Mouse (Mus musculus) stomach, embryonic 14.5 days (tissue): Measurements from ENCODE around the gene Mgarp. TPM values are rescaled to one million over a fixed set of nuclear protein-coding genes. Genes with fewer than 3 reads are reported as not detected.

Experiments used
- ATAC-seq: fragments of 200-750 bp; cut with Nextera tagmentation; 2 replicates; pipeline ENCODE4 v1.8.0; 2017; ENCODE audit warnings: low read depth, moderate TSS enrichment; ENCODE audit not compliant: insufficient number of reproducible peaks, insufficient read depth, low FRiP score
- H3K27ac ChIP-seq: fragments of 300-500 bp; sonication (generic); 2 replicates; pipeline ENCODE4 v1.5.1; 2014; ENCODE audit warnings: mild to moderate bottlenecking, low read length, moderate library complexity, mixed read lengths
- H3K27me3 ChIP-seq: fragments of 300-500 bp; sonication (generic); 2 replicates; pipeline ENCODE4 v1.6.1; 2014; ENCODE audit warnings: low read length, control low read depth, mixed read lengths; ENCODE audit not compliant: control insufficient read depth, insufficient read depth
- H3K36me3 ChIP-seq: fragments of 300-500 bp; sonication (generic); 2 replicates; pipeline ENCODE4 v1.6.1; 2014; ENCODE audit warnings: mild to moderate bottlenecking, control low read depth, low read length, moderate library complexity, mixed read lengths; ENCODE audit not compliant: control insufficient read depth, insufficient read depth
- H3K4me1 ChIP-seq: fragments of 300-500 bp; sonication (generic); 2 replicates; pipeline ENCODE4 v1.6.1; 2014; ENCODE audit warnings: low read length, control low read depth, mixed read lengths; ENCODE audit not compliant: control insufficient read depth, insufficient read depth
- H3K4me2 ChIP-seq: fragments of 300-500 bp; sonication (generic); replicated peaks from 2 replicates; pipeline ENCODE4 v1.6.1; 2014; ENCODE audit warnings: low read depth, low read length, control low read depth
- H3K4me3 ChIP-seq: fragments of 300-500 bp; sonication (generic); 2 replicates; pipeline ENCODE4 v1.5.1; 2014; ENCODE audit warnings: low read depth, low read length, control low read depth
- H3K9ac ChIP-seq: fragments of 300-500 bp; sonication (generic); replicated peaks from 2 replicates; pipeline ENCODE4 v1.6.1; 2014; ENCODE audit warnings: low read depth, mild to moderate bottlenecking, control low read depth, low read length, moderate library complexity, mixed read lengths
- H3K9me3 ChIP-seq: fragments of 300-500 bp; sonication (generic); 2 replicates; pipeline ENCODE4 v1.6.1; 2016; ENCODE audit warnings: low read depth, low read length, control low read depth; ENCODE audit not compliant: control insufficient read depth
- WGBS: fragments of 180-500 bp; shearing (Covaris S2); extraction: QIAGEN DNeasy Blood & Tissue Kit; methylation state at CpG from one replicate; pipeline ENCODE4 v1.1.7; 2014; 5-methylcytosine and 5-hydroxymethylcytosine counted together
- polyA plus RNA-seq: library from polyadenylated mRNA; unstranded; fragments of >200 nt; fragmentation: Nextera tagmentation; extraction: Ambion mirVana; gene quantifications from 2 replicates; pipeline ENCODE4 v1.2.1, GENCODE M21; 2014

The Mgarp gene
- polyA plus RNA-seq, 1 experiment from 2014 or later: 3.0 TPM

DNA sequence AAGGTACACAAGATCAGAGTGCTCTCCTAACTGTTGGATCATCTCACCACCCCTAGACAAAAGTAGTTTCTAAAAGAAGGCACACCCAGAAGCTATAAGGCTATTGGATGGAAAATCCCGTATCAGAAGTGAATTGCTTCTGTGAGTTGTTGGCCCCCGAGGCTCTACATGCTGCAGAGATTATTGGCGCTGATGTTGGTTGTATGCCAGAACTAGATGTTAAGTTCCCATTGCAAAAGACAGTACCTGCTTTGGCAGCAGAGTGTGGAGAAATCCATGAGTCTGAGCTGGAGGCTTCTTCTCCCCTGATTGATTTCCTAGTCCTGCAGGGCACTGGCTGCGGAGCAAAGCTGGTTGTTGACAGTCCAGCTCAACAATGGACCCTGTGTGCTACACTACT lies 28.5 kb downstream of the Mgarp start:
- no peaks in the 10 kb centered on the region for H3K36me3 ChIP-seq
- H3K27ac ChIP-seq: no peak overlapping the region
- H3K27me3 ChIP-seq: no peaks in the 10 kb centered on the region
- H3K4me2 ChIP-seq: no peak overlapping the region
- 82% methylated on average over 4 of the region's 4 CpGs for WGBS
- no peaks in the 10 kb centered on the region for H3K4me1 ChIP-seq
- H3K9ac ChIP-seq: no peak overlapping the region
- ATAC-seq: no peak
- no peak overlapping the region for H3K4me3 ChIP-seq
- H3K9me3 ChIP-seq: no peaks in the 10 kb centered on the region

DNA sequence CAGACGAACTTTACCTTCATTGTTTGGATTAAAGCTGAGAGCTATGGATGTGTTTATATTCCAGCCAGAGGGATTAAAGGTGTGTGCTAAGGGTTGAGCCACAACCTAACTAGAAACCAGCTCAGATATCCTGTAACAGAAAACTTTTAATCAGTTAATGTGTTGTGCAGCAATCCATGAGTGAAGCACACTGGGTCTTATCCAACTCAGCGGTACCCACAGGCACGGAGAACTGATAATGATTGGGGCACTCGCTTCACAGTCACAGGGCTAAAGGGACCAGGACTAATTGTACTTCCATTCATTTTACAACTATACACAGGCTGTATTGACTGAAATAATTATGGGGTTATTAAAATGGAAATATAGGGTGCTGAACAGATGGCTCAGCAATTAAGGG lies 29.6 kb downstream of the Mgarp start:
- H3K36me3 ChIP-seq: no peaks in the 10 kb centered on the region
- H3K9me3 ChIP-seq: no peaks in the 10 kb centered on the region
- 53% methylated on average over 4 of the region's 4 CpGs for WGBS
- H3K4me1 ChIP-seq: no peaks in the 10 kb centered on the region
- H3K4me3 ChIP-seq: no peak overlapping the region
- no peak overlapping the region for H3K27ac ChIP-seq
- H3K27me3 ChIP-seq: no peaks in the 10 kb centered on the region
- H3K9ac ChIP-seq: no peak overlapping the region
- peak; percentile 30; the same call in 1 of the 2 replicates for ATAC-seq
- no peak overlapping the region for H3K4me2 ChIP-seq

DNA sequence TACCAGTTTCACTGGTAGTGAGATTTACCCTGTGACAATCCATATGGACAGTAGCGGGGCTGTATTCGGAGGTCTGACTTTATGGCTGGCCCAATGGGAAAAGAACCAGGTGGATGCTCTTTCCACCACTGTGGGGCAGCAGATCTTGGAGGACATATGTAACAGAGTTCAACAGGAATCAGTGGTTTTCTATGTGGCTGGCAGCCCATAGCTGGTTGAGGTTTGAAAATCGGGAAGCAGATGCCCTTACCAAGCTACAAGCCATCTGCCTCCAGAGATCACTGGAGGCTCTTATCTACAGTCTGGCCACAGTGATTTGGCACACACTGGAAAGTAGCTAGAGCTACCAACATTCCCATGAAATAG lies 31.0 kb downstream of the Mgarp start:
- WGBS: 12% methylated on average over 3 of the region's 3 CpGs
- peak overlapping the region; percentile 37 for H3K4me3 ChIP-seq

DNA sequence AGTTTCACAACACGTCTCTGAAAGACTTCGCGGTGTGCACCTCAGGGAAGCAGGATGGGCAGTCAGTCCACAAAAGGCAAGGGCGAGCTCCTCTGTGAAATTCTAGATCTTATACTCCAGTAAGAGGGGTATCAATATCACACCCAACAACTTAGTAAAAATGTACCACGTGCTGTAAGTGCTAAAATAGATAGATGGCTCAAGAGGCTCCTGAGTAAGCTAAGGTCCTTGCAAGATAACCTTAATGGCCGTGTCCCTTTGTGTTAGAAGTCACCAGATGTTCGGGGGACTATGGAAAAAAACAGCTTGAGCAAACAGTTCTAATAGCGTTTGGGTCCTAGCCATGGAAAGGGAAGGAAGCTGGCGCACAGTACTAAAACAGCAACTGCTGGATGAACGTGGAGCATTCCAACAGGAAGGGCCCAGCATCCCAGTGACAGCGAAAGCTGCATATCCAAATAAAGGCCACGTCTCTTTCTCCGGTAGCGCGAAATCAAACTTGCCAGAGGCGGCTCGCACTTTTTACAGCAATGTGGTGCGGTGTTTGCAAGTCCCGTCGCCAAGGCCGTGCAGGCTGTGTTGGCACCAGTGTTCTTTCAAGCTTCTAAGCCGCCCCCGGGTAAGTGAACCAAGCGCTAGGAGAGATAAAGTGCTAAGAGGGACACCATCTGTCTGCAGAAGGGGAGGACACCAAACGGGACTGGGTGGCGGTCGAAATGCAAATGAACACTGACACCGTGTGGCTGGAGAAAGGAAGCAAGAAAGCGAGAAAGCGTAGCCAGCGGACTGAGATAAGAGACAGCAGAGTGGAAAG lies 31.6 kb downstream of the Mgarp start:
- H3K9me3 ChIP-seq: no peaks in the 10 kb centered on the region
- H3K4me1 ChIP-seq: no peaks in the 10 kb centered on the region
- H3K36me3 ChIP-seq: no peaks in the 10 kb centered on the region
- H3K27ac ChIP-seq: no peak overlapping the region
- peak overlapping the region; percentile 37 for H3K4me3 ChIP-seq
- H3K9ac ChIP-seq: peak overlapping the region; percentile 15; the same call in 1 of the 2 replicates
- H3K27me3 ChIP-seq: no peaks in the 10 kb centered on the region
- peak; percentile 83; the same call in 1 of the 2 replicates for ATAC-seq
- 6% methylated on average over 31 of the region's 31 CpGs for WGBS
- H3K4me2 ChIP-seq: peak overlapping the region; percentile 61

More for the DNA sequence above, 31.0 kb downstream of the Mgarp start:
- no peak overlapping the region for H3K27ac ChIP-seq
- ATAC-seq: no peak
- no peak overlapping the region for H3K9ac ChIP-seq
- no peaks in the 10 kb centered on the region for H3K36me3 ChIP-seq
- H3K27me3 ChIP-seq: no peaks in the 10 kb centered on the region
- no peaks in the 10 kb centered on the region for H3K4me1 ChIP-seq
- peak overlapping the region; percentile 61 for H3K4me2 ChIP-seq
- H3K9me3 ChIP-seq: no peaks in the 10 kb centered on the region

DNA sequence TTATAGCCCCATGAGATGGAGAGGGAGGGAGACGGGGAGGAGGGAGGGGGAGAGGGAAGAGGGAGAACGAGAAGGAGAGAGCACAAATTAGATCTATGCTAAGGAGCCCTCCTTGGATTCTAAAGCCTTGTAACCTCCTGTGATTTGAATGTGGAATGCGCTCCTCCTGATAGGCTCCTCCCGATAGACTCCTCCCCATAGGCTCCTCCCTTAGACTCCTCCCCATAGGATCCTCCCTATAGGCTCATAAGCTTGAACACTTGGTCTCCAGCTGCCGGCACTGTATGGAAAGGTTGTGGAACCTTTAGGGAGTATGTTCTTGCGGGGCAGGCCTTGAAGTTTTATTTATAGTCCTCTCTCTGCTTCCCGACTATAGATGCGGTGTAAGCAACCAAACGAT lies 35.5 kb downstream of the Mgarp start:
- whole genome bisulfite sequencing: 33% methylated on average over 9 of the region's 9 CpGs

DNA sequence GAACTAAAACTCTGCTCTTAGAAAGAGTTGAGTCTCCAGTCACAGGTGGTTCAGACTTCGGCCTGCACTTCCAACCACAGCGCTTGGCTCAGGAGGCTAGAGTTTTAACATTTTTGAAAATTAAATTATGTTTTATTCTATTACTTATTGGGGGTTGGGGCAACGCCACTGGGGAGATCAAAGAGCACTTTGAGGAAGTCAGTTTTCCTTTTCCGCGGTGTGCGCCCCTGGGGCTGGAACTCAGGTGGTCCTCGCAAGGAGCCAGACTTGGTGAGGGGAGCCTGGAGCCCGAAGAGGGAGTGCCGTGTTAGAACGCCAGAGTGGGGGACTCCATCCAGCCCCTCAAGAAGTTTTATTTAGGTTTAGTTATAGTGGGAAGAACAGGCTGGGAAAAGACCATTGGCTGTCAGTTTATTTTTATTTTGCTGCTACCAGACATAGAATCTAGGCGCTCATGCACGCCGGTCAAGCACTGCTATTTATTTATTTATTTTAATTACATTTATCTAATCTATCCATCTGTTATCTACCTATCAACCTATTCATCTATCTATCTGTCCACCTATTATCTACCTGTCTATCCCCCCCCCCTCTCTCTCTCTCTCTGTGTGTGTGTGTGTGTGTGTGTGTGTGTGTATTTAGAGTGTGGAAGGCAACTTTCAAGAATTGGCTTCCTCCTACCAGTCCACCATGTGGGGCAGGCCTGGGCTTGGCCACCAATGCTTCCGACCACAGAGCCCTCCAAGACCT lies 36.8 kb downstream of the Mgarp start:
- Histone ChIP-seq H3K4me3 (peak overlapping the region; percentile 66; the same call in 1 of the 2 replicates), H3K4me2 (peak overlapping the region; percentile 77; the same call in 1 of the 2 replicates), H3K9me3 (no peaks in the 10 kb centered on the region), H3K4me1 (no peaks in the 10 kb centered on the region), H3K9ac (no peak overlapping the region), H3K27ac (no peak overlapping the region), H3K27me3 (no peaks in the 10 kb centered on the region), H3K36me3 (no peaks in the 10 kb centered on the region)
- 29% methylated on average over 14 of the region's 14 CpGs for WGBS
- ATAC-seq: no peak

More for the DNA sequence above, 35.5 kb downstream of the Mgarp start:
- Histone ChIP-seq H3K4me2 (no peak overlapping the region), H3K9me3 (no peaks in the 10 kb centered on the region), H3K4me1 (no peaks in the 10 kb centered on the region), H3K27me3 (no peaks in the 10 kb centered on the region), H3K27ac (no peak overlapping the region), H3K4me3 (no peak overlapping the region), H3K36me3 (no peaks in the 10 kb centered on the region), H3K9ac (no peak overlapping the region)
- ATAC-seq: no peak

DNA sequence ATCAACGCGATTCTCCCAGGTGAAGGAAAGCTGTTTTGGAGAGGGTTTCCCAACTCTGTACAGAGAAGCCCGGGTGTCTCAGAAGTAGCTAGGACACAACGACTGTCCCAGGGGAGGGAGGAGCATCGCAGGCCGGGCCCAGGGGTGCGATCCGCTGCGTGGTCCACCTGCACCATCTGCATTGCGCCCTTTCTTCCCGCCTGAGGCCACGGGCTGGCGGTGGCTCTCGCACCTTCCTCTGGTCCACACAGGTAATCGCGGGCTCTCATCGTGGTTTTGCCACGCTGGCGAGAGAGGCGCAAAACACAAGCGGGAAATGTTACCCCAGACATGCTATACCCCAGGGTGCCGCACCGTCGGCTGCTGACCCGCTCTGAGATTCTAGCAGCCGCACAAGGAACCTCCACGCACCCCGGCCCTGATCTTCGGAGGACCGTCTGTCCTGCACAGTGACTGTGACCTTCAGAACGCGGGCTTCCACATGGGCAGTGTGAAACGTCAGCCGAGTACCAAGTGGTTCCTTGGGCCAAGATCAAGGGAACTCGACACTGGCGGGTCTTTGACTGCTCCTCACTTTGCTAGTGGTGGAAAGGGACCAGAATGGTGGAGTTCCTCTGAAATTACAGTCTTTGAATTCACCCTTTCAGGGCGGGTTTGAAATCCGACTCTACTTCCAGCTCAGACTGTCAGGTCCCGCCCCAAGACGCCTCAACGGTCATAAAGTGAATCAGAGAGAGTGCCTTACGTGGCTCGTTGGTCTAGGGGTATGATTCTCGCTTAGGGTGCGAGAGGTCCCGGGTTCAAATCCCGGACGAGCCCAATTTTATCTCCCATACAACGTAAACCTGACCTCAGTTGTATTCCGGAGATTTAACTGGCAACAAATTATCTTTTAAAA lies 37.6 kb downstream of the Mgarp start:
- Histone ChIP-seq H3K36me3 (no peaks in the 10 kb centered on the region), H3K4me2 (peak overlapping the region; percentile 77), H3K4me1 (no peaks in the 10 kb centered on the region), H3K4me3 (peak overlapping the region; percentile 66), H3K9me3 (no peaks in the 10 kb centered on the region), H3K27ac (0 out of 2 replicates have a peak overlapping the region, but pooled peaks have one; percentile 10), H3K9ac (peak overlapping the region; percentile 45), H3K27me3 (no peaks in the 10 kb centered on the region)
- ATAC-seq: peak; percentile 80
- under 1% methylated on average over 49 of the region's 50 CpGs for WGBS

DNA sequence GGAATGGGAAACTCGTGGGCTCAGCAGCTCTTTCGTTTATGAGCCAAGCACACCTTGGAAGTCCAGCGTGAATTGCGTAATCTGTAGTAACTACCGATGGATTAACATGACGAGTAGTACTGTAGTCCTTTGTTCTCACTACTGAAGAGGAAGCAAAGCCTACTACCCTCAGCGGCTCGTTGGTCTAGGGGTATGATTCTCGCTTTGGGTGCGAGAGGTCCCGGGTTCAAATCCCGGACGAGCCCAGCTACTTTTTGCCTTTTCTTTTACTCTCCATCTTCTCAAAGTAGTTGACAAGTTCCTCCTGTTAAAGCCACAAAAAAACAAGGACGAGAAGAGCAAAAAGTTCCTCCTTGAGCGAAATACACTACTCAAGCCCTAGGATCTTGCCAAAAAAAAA lies 38.4 kb downstream of the Mgarp start:
- peak overlapping the region; percentile 77 for H3K4me2 ChIP-seq
- H3K9me3 ChIP-seq: no peaks in the 10 kb centered on the region
- no peaks in the 10 kb centered on the region for H3K4me1 ChIP-seq
- H3K9ac ChIP-seq: peak overlapping the region; percentile 45; the same call in 1 of the 2 replicates
- H3K4me3 ChIP-seq: peak overlapping the region; percentile 66
- peak; percentile 47; the same call in 1 of the 2 replicates for ATAC-seq
- no peaks in the 10 kb centered on the region for H3K27me3 ChIP-seq
- H3K36me3 ChIP-seq: no peaks in the 10 kb centered on the region
- H3K27ac ChIP-seq: no peak overlapping the region
- WGBS: 1% methylated on average over 15 of the region's 15 CpGs
